Mouse (Mus musculus) lung, adult 18-20 months (tissue): ENCODE results near the gene Gm28897.
"Not testable (repeated sequence)": the region's sequence is repeated elsewhere in the genome, so short reads cannot be mapped to it uniquely, and the experiment has no call there.

Source experiments
- DNase-seq, 2 experiments: peaks; one replicate each; pipeline ENCODE4 v3.0.0; 2022; ENCODE audit warnings: mixed read lengths in 2 of 2

The Gm28897 gene

DNA sequence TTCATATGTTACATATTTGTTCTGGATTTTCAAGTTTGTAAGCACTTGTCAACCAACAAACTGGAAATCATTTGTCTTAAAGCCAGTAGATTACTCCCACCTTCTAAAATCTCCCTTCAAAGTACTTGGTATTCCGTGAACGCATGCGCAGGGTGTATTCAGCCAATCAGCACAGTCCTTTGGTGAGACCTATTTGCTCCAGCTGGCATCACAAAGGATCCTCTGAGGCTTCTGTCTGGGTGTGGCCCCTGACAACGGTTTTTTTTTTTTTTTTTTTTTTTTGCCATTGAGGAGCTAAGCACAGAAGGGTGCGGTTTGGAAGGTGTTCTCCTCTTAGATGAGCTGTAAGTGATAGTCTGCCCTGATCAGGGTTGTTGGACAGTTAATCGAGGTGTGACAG is at the start of gene Gm28897:
Gm28897 (plus strand) TSS at position 301 of the 400 bp plus-strand sequence.
- not testable (repeated sequence) for DNase-seq
